Mouse (Mus musculus): ENCODE data around the gene Zbed6.
A peak's percentile ranks its signal among the peaks of the same experiment; 100 is the strongest.

Zbed6 gene

DNA sequence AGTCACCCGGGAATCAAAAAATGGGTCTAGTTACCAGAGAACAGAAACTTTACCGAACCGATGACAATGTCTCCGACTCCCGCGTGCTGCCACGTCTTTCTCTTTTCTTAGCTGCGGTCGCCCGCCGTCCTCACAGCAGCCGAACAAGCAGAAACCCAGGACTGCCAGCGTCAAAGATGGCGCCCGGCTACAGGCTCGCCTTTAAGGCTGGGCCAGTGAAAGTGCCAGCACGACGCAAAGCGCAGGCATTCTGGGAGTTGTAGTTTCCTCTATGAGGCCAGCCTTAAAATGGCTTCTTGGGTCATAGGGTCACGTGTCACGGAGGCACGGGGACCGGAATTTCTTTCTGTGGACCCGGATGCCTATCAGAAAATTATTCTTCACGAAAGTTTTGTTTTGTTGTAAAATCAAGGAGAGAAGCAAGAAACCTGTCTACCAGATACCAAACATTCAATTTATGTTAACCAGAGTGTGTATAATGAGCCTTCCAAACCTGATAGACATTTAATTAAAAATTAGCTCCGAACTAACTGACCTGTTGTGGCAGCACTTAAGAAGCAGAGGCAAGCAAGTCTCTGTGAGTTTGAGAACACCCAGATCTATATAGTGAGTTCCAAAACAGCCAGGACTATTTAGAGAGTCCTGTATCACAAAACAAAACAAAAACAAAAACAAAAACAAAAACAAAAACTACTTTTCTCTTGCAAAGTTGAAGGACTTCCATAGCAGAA, 683 bp upstream of the Zbed6 start, which contains the start of gene Gm38394:
Gene Gm38394 (minus strand): TSS at position 116 of the 731 bp plus-strand sequence.
- DNase-seq: peak; percentile 90

DNA sequence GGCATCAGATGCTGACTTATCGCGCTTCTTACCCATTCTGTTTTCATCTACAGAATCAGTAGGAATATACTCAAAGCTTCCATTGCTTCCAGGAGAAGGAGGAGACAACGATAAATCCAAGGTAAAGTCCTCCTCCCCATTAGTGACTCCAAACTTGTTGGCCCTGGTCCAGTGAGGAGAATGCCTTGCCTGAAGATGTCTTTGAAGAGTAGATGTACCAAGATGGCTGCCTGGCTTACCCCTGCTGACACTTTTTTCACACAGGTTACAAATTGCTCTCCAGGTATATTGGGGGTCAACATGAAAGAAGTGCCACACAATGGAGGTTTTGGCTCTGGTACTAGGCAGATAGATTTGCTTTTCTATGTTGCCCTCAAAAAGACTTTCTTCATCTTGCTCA, 1.8 kb downstream of the Zbed6 start:
- no peak for DNase-seq

DNA sequence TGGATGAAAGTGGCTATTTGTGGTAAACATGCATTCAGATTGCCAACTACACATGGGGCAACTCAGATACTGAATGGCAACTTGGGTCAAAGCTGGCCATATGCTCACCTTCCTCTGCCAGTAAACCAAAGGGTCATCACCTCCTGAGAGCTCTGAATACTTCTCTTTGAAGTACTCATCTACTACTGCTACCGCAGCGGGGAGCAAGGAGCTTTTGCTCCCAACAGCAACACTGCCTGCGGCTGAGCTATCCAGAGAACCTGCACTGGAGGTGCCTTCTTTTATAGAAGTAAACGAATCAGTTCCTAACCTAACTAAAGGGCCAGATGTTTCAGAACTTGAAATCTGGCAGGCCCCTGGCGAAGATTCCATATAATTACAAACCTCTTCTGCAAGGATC, 3.9 kb downstream of the Zbed6 start:
- no peak for DNase-seq

DNA sequence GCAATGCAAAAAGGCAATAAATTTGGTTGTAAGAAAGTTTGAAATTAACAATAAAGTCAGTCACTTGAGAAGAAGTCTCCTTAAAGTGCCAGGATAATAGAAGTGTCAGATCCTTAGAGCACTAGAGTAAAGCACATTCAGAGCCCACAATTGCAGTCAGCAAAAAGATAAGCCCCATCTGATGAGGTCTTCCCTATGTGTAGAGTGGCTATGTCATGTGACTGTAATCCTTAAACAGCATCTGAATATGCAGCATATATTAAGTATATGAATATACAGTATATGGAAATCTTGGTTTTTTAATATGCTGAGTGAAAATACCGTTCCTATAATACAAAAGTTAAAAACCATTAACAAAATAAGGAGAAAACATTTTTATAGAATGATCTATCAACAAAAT, 7.7 kb downstream of the Zbed6 start:
- DNase-seq: no peak

DNA sequence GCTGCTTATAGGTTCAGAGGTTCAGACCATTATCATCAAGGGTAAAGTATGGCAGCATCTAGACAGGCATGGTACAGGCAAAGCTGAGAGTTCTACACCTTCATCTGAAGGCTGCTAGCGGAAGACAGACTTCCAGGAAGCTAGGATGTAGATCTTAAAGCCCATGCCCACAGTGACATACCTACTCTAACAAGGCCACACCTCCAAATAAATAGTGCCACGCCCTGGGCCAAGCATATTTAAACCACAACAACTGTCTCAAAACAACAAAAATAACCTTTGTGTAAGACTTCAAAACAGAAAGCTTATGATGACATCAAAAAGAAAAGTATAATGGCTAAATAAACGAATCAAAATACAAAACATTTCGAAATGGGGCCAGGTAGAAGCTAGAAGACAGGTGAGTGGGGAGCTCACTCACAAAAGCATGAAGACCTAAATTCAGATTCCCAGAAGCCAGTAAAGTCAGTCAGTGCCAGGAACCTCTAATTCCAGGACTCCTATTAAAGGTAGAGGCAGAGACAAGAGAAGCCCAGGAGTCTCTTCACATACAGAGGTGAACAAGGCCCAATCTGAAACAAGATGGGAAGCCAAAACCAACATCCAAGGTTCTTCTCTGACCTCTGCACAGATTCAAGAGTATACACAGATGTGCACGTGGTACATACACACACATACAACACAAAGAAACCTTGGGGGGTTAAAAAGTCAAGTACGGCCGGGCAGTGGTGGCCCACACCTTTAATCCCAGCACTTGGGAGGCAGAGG, 10.2 kb downstream of the Zbed6 start:
- no peak for DNase-seq

DNA sequence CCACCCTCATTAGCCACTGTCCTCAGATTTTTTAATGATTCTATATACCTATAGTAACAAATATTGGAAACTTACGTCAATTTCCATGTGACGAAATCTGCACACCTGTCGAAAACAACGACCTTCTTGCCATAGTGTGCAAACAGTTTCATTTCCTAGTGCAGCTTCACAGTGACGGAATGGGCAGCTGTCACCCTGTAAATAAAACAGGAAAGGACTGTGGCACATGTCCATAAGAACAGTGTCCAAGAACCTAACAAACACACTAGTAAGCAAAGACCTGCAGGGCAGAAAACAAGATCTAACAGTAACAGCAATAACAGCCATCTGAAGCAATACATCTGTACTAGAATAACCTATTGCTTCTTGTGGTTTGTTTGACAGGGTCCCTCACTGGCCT, 15.0 kb downstream of the Zbed6 start:
- DNase-seq: no peak

DNA sequence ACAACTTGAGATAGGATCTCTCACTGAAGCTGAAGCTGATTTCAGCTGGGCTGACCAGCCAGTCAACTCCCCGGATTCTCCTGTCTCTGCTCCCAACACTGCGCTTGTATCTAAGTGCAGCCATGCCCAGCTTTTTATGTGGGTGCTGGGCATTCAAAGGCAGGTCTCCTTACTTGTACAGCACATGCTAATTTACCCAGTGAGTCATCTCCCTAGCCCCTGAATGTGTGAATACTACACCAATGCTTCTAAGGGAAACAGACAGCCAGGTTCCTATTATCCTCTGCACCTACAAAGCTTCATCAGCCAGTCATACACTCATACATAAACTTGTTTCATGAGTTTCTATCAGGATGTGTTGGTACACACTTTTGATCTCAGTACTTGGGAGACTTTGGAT, 19.5 kb downstream of the Zbed6 start:
- no peak for DNase-seq

DNA sequence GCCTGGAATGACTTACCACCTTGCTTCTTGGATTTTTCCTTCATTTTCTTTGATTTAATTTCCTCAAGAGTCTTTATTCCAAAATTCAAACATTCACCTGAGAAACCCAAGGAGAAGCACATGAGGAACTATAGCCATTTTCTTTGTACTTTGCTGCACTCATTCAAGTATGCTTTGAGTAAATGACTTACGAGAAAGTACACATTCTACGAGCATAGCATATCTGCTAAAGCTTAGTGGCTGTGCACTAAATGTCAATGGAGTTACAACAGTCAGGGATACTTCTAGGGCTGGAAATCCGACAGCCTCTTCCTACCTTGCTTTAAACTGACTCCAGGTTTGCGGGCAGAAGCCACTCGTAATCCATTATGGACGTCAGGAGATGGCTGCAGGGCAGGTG, 22.2 kb downstream of the Zbed6 start:
- no peak for DNase-seq

DNA sequence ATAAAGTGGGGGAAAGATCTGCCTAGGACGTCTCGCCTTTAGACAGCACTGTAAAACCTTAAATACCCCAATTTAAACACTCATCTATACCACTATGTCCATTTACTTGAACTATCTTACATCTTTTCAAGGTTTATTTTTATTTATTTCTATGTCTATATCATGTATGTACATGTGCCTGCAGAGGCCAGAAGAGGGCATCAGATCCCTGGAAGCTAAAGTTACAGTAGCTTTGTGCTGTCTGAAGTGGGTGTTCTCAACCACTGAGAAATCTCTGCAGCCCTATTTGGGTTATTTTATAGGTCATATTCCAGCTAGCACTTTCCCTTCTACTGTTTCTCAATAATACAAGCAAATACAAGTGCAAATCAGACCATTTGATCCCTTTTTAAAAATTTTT, 28.5 kb downstream of the Zbed6 start:
- DNase-seq: no peak

DNA sequence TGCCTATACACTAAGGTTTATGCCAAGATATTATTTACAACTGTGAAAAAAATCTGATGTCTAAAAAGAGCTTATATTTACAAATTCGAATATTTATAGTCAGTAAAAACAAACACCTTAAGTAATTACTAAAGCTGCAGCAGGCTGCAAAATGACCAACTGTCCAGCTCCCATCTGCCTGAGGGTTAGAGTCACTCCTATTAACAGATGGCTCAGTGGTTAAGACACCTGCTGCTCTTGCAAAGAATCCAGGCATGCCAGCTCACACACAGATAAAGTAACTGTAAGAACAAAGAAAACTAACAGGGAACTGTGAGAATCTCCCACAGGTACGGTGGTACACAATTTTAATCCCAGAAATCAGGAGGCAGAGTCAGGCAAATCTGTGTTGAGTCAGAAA, 35.6 kb downstream of the Zbed6 start:
- no peak for DNase-seq

DNA sequence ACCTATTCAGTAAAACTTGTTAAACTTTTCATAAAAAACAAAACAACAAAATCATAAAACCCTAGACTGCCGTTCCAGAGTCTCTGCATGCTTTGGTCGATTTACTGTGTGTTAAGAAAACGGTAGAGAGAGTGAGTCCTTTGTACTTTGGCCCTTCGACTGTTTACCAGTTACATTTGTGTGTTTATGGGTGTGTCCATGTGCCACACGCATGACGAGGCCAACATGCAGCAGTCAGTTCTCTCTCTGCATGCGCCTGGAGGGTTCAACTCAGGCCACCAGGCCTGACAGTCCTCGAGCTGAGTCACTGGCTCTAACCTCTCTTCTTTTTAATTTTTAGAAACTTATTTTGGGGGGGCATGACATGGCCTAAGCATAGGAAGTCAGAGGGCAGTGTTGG, 42.4 kb downstream of the Zbed6 start:
- DNase-seq: no peak

DNA sequence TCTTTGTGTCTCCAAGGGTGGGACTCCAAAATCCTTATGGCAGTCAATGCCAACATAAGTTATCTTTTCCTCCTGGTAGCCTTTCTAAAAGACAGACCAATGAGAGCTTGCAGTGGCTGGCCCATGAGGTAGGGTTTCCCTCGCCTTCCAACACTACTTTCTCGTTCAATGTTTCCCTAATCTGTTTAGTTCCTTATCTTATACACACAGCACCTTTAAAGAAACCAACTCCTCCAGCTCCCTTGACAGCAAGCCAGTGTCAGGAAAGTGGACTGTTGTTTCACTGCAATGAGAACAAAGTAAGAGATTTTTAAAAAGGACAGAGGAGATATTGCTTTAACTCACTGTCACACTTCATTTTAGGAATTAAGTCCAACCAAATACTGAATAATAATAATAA, 42.8 kb downstream of the Zbed6 start:
- no peak for DNase-seq

DNA sequence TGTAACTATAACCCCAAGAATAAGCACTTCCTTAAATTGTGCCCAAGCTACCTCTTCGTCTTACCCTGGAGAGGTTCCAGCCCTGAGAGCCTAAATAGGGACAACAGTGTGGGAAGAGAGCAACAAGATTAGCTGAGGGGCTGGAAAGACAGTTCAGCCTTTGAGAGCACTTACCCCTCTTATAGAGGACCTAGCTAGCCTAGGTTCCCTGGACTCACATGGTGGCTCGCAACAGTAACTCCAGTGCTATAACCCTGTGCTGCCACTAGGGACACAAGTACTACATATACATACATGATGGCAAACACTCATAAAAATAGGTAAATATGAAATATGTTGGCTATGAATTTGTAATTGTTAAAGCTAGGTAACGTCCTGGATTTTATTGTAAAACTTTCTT, 46.9 kb downstream of the Zbed6 start:
- DNase-seq: no peak

DNA sequence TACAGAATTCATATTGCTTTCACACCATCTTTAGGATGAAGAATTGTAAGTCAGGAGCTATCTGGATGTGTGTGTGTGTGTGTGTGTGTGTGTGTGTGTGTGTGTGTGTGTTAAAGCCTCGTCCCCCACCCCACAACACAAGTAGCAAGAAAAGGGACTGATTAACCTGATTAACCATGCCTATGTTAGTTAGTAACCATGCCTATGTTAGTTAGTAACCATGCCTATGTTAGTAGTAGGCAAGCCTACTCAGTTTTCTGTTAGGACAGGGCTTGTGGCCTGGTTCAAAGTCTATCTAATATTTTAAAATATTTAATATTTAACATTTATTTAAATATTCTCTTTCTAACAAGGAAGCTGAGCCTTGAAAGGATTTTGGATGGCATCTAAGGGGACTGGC, 49.2 kb downstream of the Zbed6 start:
- no peak for DNase-seq

DNA sequence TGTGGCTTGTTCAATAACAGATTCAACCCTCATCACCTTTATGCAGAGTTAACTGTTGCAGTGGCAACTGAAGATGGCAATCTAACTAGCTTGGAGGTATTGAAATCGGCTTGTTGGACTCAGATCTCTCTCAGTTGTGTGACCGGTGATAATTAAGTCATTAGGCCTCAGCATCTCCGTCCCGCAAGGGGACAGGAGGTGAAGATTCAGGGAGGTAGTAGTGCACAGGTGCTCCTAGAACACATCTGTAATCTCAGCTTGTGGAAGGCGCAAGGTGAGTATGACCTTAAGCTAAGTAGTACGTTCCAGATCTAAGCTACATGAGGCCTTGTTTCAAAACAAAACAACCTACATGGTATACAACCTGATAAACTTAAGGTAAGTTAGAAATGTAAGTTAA, 50.1 kb downstream of the Zbed6 start:
- DNase-seq: no peak

DNA sequence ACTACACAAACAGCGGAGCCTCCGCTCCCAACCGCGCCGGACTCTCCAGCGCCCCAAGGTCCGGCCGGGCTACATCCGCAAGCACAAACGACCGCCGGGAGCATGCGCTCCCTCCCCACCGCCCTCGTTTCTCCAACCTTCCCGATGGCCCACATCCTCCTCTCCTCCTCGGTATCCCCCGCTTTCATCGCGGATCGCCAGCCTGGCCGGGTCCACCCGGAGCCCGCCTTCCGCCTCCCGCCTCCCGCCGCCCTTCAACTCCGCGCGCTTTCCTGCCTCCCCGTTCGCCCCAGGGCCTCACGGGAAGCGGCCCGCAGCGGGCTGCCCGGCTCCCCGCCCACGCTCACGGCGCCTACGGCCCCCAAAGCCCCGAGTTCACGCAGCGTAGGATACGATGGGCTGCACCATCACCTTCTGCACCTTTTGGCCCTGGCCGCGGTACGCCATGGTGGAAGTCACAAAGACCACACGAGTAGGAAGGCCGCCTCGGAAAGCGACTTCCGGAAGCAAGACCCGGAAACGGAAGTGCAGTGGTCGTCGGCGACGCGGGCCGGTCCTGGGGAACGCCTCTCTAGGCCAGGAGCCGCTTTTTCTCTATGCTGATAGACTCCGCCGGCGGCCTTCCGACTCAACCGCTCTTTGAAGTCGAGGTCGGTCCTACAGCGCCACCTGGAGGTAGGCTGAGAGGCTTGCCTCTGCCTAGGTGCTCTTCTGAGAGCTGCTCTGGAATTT, 50.7 kb downstream of the Zbed6 start, which contains the start of gene Snrpe:
Gene Snrpe (minus strand): TSS at position 521 of the 732 bp plus-strand sequence.
- peak; percentile 99 for DNase-seq

Measured in right cerebral cortex, postnatal 14 days (tissue).